Mouse (Mus musculus): ENCODE data around the gene Gpr89. TPM values are rescaled to one million over a fixed set of nuclear protein-coding genes. Genes with fewer than 3 reads are reported as not detected.

Gpr89 gene
- total RNA-seq, 2 experiments from 2014 or later, result 8.3 to 21.0 TPM

DNA sequence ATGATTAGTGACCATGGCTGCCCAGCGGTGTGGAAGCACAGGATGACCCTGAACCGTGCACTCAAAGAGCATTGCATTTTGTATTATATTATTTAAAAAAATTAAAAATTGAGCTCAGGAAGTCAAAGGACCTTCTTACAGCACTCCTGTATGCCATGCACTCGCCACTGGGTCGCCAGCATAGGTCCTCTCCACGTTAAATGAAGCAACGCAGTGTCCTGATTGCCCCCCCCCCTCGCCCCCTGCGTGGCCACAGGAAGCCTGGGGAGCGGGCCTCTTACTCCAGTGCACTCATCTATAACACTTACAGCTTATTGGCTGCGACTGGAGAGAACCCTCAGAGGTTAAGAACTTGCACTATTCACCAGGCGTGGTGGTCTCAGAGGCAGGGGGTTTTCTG, 79.9 kb downstream of the Gpr89 start:
- no peak for ATAC-seq (ENCODE audit: poor library complexity, severe bottlenecking)

DNA sequence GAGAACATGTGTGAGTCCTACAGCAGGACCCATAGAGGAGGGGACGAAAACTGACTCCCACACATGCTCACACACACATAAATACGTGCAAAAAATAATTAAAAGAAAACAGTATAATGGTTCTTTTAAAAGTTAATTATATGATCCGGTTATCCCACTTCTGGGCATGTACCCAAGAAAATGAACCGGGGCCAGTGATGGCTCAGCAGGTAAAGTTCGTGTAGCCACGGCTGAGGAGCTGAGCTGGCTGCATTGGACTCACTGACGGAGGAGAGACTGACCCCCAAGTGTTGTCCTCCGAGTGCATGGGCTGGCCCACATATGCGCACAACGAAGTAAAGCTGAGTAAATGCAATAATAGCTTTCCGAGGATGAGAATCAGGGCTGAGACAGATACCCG, 80.5 kb downstream of the Gpr89 start:
- ATAC-seq (ENCODE audit: poor library complexity, severe bottlenecking), result no peak

- ATAC-seq (ENCODE audit: poor library complexity, severe bottlenecking), result no peak
These were observed 81.4 kb downstream of the Gpr89 start for GRCm38 (mm10) chr3:96823701-96824100.

DNA sequence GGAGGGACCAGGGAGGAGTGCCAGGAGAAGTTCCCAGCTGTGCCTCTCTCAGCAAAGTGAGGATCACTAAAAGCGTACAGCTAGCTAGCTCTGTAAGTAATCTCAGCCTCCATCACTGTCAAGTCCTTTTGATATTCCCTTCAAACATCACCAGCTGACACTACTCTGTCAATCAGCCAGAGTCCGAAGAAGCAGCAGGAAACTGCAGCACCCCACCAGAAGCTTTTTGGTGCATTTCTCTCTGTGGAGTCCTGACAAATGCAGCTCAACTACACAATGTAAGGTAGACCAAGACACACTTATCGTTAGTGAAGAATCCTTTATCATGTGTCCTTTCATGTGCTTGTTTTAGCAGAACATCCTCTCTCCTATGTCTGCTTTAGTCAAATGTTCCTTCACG, 83.6 kb downstream of the Gpr89 start:
- ATAC-seq (ENCODE audit: poor library complexity, severe bottlenecking), result no peak

DNA sequence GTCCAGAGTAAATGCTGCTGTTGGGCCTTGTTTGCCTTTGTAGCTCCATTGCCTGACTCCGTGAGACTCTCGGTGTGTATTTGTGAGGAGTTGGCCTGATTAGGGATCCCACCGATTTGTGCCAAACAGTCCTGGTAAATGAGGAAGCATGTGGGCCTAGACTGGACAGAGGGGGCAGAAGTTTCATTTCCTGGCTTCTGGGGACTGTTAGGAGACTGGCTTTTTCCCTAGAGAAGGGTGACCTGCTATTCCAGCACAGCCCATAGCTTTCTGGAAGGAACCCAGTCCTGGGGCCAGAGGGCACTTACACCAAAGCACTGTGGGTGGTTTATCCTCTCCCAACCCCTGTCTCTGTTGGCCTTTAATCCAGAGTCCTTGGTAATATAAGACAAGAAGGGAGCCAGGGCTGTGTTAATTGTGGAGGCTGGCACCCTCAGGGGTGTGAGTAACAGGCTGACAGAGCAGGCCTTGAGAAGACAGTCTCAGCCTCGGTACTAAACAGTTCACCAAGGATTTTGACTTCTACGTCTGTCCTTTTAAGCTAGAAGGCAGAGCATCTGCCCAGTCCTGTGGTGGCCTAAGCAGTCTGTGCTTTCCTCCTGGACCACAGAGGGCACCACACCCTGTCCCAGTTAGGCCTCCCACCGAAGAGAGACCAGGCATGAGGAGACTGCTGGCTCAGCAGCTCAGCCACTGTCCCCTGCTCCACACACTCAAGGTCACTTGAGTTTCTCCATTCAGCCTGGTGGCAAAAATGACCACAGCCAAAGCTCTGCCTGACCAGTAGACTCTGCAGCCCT, 84.8 kb downstream of the Gpr89 start:
- no peak for ATAC-seq (ENCODE audit: poor library complexity, severe bottlenecking)

Other genes with a start within 250 kb of the Gpr89 start
- gene Ankrd35, start 235.2 kb downstream of the Gpr89 start, total RNA-seq (2015), result not detected in 2 replicates
- gene Ankrd35, start 235.2 kb downstream of the Gpr89 start, total RNA-seq (2017), result not detected in 2 replicates
- gene Pias3, start 209.0 kb downstream of the Gpr89 start, total RNA-seq (2015), result 18.6 and 26.6 TPM in 2 replicates
- gene Pias3, start 209.0 kb downstream of the Gpr89 start, total RNA-seq (2017), result 10.3 and 13.4 TPM in 2 replicates
- 1.7 and 1.9 TPM in 2 replicates for gene Nudt17, start 196.8 kb downstream of the Gpr89 start, total RNA-seq (2015)
- gene Nudt17, start 196.8 kb downstream of the Gpr89 start, total RNA-seq (2017), result 0.73 TPM in 1 of 2 replicates, not detected in the other
- gene Polr3c, start 177.7 kb downstream of the Gpr89 start, total RNA-seq (2015), result 39.3 and 44.2 TPM in 2 replicates
- gene Polr3c, start 177.7 kb downstream of the Gpr89 start, total RNA-seq (2017), result 18.7 and 28.7 TPM in 2 replicates
- gene Rnf115, start 177.7 kb downstream of the Gpr89 start, total RNA-seq (2015), result 136 and 137 TPM in 2 replicates
- 135 and 150 TPM in 2 replicates for gene Rnf115, start 177.7 kb downstream of the Gpr89 start, total RNA-seq (2017)
- 0.07 and 0.25 TPM in 2 replicates for gene Pdzk1, start 76.1 kb downstream of the Gpr89 start, total RNA-seq (2015)
- not detected in 2 replicates for gene Pdzk1, start 76.1 kb downstream of the Gpr89 start, total RNA-seq (2017)
- gene Cd160, start 76.0 kb downstream of the Gpr89 start, total RNA-seq (2015), result 1.5 and 4.2 TPM in 2 replicates
- gene Cd160, start 76.0 kb downstream of the Gpr89 start, total RNA-seq (2017), result 0.57 and 2.6 TPM in 2 replicates
- gene Gja5, start 653 bp downstream of the Gpr89 start, total RNA-seq (2015), result not detected in 2 replicates
- 0.08 TPM in 1 of 2 replicates, not detected in the other for gene Gja5, start 653 bp downstream of the Gpr89 start, total RNA-seq (2017)
- gene Gja8, start 20.7 kb upstream of the Gpr89 start, total RNA-seq (2015), result not detected in 2 replicates
- not detected in 2 replicates for gene Gja8, start 20.7 kb upstream of the Gpr89 start, total RNA-seq (2017)